Mouse (Mus musculus) activated CD4-positive, CD25-positive, alpha-beta regulatory T cell (primary cell): ENCODE measurements around the gene Ptk7. TPM values are rescaled to one million over a fixed set of nuclear protein-coding genes. Genes with fewer than 3 reads are reported as not detected.

Experiments
- polyA plus RNA-seq, 2 experiments: library from polyadenylated mRNA; unstranded; fragments of 100-300 nt; shearing (Covaris generic); gene quantifications; one replicate each; pipeline ENCODE4 v1.2.1; 2017

The Ptk7 gene
- polyA plus RNA-seq: under 1 TPM in 1 of 2 experiments, not detected in 1; 0.22 TPM

DNA sequence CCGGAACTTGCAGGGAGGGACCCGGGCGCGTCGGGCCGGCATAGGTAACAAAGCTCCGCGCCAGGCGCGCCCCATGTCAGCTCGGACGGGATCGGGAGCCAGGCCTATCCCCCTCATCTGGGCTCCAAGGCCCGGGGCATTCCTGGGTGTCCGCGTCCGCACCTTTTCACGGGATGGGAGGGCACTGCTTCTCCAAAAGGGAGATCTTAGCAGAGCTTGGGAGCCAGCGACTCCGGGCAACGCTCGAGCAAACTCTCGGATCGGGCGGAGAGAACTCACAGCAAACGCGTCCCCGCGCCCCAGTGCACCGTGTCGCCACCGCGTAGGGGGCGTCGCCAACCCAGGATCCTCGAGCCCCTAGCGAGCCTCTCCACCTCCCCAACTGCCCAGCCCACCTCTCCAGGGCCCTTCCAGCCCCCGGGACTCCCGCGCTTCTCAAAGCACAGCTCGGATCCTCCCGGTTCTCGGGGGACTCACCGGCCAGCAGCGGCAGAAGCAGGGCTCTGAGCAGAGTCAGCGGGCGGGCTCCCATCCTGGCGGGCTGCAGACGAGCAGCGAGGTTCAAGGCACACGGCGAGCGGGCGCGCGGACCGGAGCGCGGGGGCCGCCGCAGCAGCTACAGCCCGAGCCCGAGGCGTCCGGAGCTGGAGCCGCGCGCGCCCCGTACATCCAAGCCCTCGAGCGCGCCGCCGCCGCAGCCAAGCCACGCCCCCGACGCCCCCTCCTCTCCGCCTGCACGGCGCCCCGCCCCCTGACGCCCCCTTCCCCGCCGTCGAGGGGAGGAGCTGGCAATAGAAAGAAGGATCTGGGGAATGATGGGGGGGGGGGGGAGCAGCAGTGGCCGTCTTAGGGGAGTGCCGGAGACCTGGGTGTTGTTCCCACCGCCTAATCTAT is at the start of gene Ptk7:
Ptk7 (minus strand) TSS at position 714 of the 894 bp plus-strand sequence.

DNA sequence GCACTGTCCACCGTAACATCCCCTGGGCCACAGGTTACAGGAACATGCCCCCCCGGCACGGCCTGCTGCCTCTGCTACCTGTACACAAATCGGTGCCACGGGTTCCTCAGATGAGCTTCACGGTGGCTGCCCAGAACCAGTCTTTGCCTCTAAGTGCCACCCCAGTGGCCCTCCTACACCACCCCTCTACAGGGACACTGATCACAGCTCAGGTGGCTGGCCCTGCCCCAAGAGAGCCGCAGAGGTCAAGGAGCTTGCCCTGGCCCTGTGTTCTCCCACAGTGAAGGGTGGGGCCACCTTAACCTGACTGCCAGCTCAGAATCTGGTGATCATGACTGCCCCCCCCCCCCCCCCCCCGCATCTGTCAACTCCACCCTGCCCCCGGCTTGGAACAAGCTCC is 49.1 kb upstream of the Ptk7 start, which contains the start of gene Mea1:
Mea1 (plus strand) TSS at position 378 of the 400 bp plus-strand sequence.

DNA sequence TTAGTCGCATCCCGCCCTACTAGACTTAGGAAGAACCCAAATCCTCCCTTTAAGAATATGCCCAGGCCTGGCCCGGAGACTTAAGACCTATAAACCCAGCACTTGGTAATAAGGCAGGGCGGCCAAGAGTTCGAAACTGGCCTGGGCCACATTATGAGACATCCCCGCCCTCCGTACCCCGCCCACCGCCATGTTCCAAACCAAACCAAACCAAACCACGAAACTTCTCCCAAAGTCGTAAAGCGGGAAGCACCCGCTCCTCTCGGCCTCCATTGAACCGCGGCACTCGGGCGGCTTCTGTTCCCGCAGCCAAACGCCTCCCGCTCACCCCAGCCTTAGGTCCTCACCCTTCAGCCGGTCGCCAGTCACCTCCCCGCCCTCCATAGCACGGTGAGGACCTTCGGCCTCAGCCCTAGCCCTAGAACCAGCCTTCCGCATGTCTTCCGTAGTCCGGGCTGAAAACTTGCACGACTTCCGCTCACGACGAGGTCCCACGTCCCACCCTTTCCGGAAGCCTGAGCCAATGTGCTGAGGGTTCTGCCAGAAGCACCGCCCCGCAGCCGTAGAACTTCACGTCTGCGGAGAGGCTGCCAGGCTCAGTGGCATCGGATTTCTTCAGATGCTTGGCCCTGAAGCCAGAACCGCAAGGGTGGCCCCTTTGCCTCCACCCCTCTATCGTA is 44.7 kb upstream of the Ptk7 start, which contains the start of gene Rrp36:
Rrp36 (minus strand) TSS at position 503 of the 680 bp plus-strand sequence.

DNA sequence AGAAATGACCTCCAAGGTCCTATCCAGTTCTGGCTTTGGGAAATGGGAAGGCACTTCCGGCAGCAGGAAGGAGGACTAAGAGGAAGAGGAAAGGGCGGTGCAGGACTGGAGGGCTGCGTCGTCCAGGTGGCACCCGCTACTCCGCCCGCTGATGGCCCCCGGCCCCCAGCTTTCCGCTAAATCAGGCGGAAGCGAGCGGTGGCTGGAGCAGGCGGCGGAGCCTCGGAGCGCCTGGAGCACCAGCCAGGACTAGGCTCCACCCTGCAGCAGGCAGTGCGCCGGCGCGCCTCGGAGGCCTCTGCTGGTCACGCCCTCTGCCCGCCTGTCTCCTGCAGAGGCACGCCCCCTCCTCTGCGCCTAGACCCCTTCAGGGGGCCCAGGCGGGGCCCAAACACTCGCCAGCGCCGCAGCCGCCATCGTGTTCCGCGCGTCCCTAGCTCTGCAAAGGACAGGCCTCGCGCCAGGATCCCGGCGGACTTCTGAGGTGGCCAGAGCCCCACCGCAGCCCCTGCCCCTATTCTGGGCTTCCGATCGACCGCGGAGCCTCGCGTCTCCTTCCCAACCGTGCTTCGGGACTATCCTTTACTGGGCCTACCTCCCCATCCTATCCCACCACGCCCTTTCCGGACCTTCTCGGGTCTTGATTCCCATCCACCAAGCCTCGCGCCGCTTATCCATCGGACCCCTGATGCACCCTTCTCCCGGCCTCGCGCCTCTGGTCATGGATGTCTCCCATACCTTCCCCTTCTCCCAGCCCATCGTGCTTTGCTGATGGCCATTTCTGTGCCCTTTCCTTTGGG is 21.1 kb upstream of the Ptk7 start, which contains the start of gene Cul7:
Cul7 (plus strand) TSS at position 106 of the 800 bp plus-strand sequence.

DNA sequence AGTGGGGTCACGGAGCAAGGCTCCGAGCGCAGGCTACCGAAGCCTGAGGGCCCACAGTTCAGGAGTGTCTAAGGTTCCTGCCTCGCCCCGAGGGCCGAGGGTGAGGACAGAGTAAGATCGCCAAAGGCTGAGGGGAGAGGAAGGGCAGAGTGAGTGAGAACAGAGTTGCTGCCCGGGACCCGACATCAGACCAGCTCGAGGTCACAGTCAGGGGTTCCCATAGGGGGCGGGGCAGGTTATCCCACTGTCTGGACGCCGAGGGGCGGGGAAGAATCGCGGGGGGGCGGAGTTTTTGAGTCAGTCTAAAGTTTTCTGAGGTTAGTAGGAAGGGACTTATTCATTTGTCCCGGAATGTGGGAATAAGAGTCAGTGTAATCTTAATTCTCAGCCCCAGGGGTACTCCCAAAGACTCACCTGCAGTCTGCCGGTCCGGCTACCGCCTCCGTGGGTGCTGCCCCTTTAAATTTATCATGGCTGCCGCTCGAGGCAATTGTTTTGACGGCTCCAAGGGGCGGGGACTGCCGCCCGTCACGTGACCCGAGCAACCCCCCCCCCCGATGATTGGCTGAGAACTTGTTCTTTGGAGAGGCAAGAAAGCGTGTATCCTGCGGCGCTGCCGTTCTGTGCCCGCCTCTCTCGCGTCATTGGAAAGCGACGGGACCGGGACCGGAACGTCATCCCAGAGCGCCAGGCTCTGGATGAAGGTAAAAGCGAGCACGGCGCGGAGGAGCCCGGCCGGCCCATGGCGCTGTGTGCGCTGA is 16.4 kb upstream of the Ptk7 start, which contains the start of the genes Klc4 and Mrpl2:
Klc4 (minus strand) TSS at position 462 of the 761 bp plus-strand sequence.
Mrpl2 (plus strand) TSS at position 669 of the 761 bp plus-strand sequence.

DNA sequence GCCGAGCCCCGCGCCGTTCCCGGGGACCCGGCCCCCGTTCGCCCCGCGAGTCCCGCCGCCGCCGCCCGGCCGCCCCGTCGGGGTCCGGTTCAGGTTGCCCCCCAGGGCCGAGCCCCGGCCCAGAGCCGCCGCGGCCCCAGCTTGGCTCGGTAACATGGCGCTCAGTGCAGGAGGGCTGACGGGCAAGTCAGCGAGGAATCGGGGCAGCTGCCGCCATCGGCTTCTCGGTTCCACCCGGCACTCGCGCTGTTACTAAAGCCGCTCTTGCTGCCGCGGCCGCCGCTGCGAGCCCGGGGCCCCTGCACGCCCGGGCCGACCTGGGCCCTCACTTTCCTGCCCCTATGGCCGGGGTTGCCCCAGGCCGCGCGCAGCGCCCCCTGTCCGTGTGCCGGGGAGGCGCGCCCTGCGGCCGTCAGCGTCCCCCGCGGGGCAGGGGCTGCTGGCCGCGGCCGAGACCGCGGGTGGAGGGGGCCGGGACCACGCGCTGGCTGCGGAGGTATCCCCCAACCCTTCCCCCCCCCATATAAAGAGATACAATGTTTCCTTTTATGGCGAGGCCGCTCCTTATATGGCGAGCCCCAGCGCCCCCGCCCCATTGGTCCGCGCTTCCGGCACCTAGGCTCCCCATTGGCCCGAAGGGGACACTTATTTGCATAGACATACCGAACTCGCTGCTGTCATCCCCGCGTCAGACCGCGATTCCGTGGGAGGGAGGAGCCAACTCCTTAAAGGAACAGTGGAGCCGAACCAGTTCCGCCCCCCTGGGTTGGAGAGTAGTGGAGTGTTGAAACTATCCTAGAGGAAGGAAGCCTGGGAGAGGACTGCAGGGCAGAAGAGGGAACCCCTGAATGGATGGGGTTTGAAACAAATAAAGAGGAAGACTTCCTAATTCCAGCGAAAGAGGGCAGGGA is 73.4 kb downstream of the Ptk7 start, which contains the start of gene Srf:
Srf (minus strand) TSS at position 503 of the 911 bp plus-strand sequence.

DNA sequence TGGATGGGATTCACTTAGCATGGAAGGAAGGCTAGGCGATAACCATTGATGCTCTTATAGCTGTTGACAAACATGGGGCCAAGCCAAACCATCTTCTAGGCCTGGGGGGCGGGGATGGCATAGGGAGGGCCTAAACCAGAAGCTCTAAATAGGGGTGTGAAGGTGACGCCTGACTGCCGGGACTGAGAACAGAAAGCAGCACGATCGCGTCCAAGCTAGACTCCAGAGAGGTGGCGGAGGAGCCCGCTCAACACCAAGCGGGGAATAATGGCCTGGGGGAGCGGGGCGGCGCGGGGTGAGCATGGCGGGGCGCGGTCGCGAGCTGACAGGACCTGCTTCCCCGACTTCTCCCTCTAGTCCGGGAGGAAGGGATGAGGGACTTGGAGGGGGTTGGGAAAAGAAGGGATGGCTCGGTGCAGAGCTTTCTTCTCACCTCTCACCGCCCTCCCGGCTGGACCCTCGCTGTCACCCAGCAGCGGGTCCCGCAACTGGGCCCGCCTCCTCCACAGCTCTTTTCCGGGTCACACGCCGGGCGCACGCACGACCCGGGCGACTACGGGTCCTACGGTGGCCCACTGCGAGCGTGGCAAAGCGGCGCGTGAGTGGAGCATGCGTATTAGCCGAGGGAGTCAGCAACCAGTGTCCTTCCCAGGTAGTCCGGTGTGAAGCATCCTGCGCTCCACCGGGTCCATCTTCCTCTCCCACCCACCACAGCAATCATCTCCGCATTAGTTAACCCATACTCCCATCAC is 83.3 kb downstream of the Ptk7 start, which contains the start of gene Cul9:
Cul9 (minus strand) TSS at position 576 of the 752 bp plus-strand sequence.

Other genes with a start within 250 kb of the Ptk7 start
- gene Zfp318, start 245.8 kb downstream of the Ptk7 start, polyA plus RNA-seq: 1 to 10 TPM; 5.5 to 8.9 TPM
- under 1 TPM in 1 of 2 experiments, not detected in 1; 0.18 TPM for gene Crip3, start 200.6 kb downstream of the Ptk7 start, polyA plus RNA-seq
- not detected for gene Slc22a7, start 191.0 kb downstream of the Ptk7 start, polyA plus RNA-seq
- under 1 TPM; 0.23 to 0.81 TPM for gene Ttbk1, start 141.8 kb downstream of the Ptk7 start, polyA plus RNA-seq
- 1 to 10 TPM; 2.9 to 5.3 TPM for gene Dnph1, start 132.8 kb downstream of the Ptk7 start, polyA plus RNA-seq
- gene Cul9, start 83.1 kb downstream of the Ptk7 start, polyA plus RNA-seq: 1 to 10 TPM; 1.3 to 5.6 TPM
- 10 to 100 TPM; 22.6 to 41.9 TPM for gene Srf, start 73.3 kb downstream of the Ptk7 start, polyA plus RNA-seq
- 10 to 100 TPM; 13.7 to 24.2 TPM for gene Klc4, start 16.5 kb upstream of the Ptk7 start, polyA plus RNA-seq
- 10 to 100 TPM; 27.8 to 61.8 TPM for gene Mrpl2, start 16.7 kb upstream of the Ptk7 start, polyA plus RNA-seq
- gene Cul7, start 20.8 kb upstream of the Ptk7 start, polyA plus RNA-seq: 1 to 10 TPM; 5.3 to 7.8 TPM
- gene Rrp36, start 44.8 kb upstream of the Ptk7 start, polyA plus RNA-seq: 10 to 100 TPM; 55.5 to 71.6 TPM
- 100 to 1,000 TPM; 158 to 160 TPM for gene Mea1, start 49.3 kb upstream of the Ptk7 start, polyA plus RNA-seq
- 10 to 100 TPM; 63.8 to 76.3 TPM for gene Klhdc3, start 51.4 kb upstream of the Ptk7 start, polyA plus RNA-seq
- gene Ppp2r5d, start 75.6 kb upstream of the Ptk7 start, polyA plus RNA-seq: 10 to 100 TPM; 66.0 to 83.4 TPM
- gene Pex6, start 82.0 kb upstream of the Ptk7 start, polyA plus RNA-seq: 10 to 100 TPM; 19.5 to 32.7 TPM
- under 1 TPM in 1 of 2 experiments, not detected in 1; 0.55 TPM for gene Gnmt, start 99.7 kb upstream of the Ptk7 start, polyA plus RNA-seq
- gene Cnpy3, start 122.7 kb upstream of the Ptk7 start, polyA plus RNA-seq: 10 to 100 TPM; 40.8 to 41.1 TPM
- not detected for gene Ptcra, start 134.2 kb upstream of the Ptk7 start, polyA plus RNA-seq
- gene 2310039H08Rik, start 143.1 kb upstream of the Ptk7 start, polyA plus RNA-seq: 10 to 100 TPM; 26.5 to 56.7 TPM
- 100 to 1,000 TPM; 123 to 130 TPM for gene Rpl7l1, start 153.2 kb upstream of the Ptk7 start, polyA plus RNA-seq
- 10 to 100 TPM; 17.0 to 27.2 TPM for gene Bicral, start 229.0 kb upstream of the Ptk7 start, polyA plus RNA-seq